12 mouse cellular contexts compared by ENCODE assay signal in genomic region chr8:19724871-19725270, GRCm38 (mm10). TPM values are rescaled to one million over a fixed set of nuclear protein-coding genes. Genes with fewer than 3 reads are reported as not detected.
"Had no signal": no experiment of that assay in that cellular context is flagged by ENCODE, and none has a peak within 500 bp of the region (broad histone marks: within the 10 kb centered on the region; RNA-seq: fewer than 3 reads in every experiment).

No protein-coding gene starts in this region.

RNA-seq across cellular contexts. Expression of gene 4930467E23Rik, which starts 4.5 kb away (rescaled TPM):
- polyA plus RNA-seq: neural tube, embryonic 13.5 days; neural tube, embryonic 14.5 days; neural tube, embryonic 15.5 days; small intestine, adult 2 months; spleen, adult 2 months; stomach, embryonic 14.5 days; stomach, embryonic 15.5 days; stomach, embryonic 16.5 days; stomach, postnatal 0 days; thymus, adult 2 months; thymus, postnatal 0 days; urinary bladder, adult 2 months had no signal
